ENCODE assay signal across 27 mouse cellular contexts in genomic region chr10:38993632-38994424, GRCm38 (mm10). TPM values are rescaled to one million over a fixed set of nuclear protein-coding genes. Genes with fewer than 3 reads are reported as not detected.
DNase-seq lines count a peak whose midpoint lies in the region; ATAC-seq and TF ChIP-seq lines count a peak whose summit lies in the region.
"Had no signal": no experiment of that assay in that cellular context is flagged by ENCODE, and none has a peak within 500 bp of the region (broad histone marks: within the 10 kb centered on the region; RNA-seq: fewer than 3 reads in every experiment).

No protein-coding gene starts in this region.

- H3K27me3 ChIP-seq in lung, embryonic 15.5 days, result no peaks in the 10 kb centered on the region
- H3K27me3 ChIP-seq: forebrain, embryonic 12.5 days; heart, embryonic 15.5 days; intestine, embryonic 15.5 days; limb, embryonic 12.5 days; neural tube, embryonic 13.5 days; stomach, embryonic 15.5 days had no signal

- H3K4me1 ChIP-seq in lung, embryonic 15.5 days, result peaks cover 12% of the 10 kb centered on the region; the same call in 1 of the 2 replicates
- H3K4me1 ChIP-seq: forebrain, embryonic 12.5 days; hindbrain, embryonic 10.5 days; intestine, embryonic 15.5 days; limb, embryonic 12.5 days; neural tube, embryonic 13.5 days; stomach, embryonic 15.5 days had no signal

- H3K4me2 ChIP-seq in lung, embryonic 15.5 days, result no peak overlapping the region
- H3K4me2 ChIP-seq: forebrain, embryonic 12.5 days; heart, embryonic 15.5 days; intestine, embryonic 15.5 days; limb, embryonic 12.5 days; liver, embryonic 11.5 days; neural tube, embryonic 13.5 days; stomach, embryonic 15.5 days had no signal

- H3K9ac ChIP-seq in lung, embryonic 15.5 days, result no peak overlapping the region
- H3K9ac ChIP-seq: forebrain, embryonic 12.5 days; heart, embryonic 15.5 days; intestine, embryonic 15.5 days; limb, embryonic 12.5 days; liver, postnatal 0 days; neural tube, embryonic 13.5 days; stomach, embryonic 15.5 days had no signal

- intact Hi-C loops in gastrocnemius, adult 2 months (cut with DNase I), result no loop called here

- H3K9me3 ChIP-seq in lung, embryonic 15.5 days, result no peaks in the 10 kb centered on the region
- H3K9me3 ChIP-seq: forebrain, embryonic 12.5 days; heart, embryonic 15.5 days; hindbrain, embryonic 10.5 days; intestine, embryonic 15.5 days; limb, embryonic 12.5 days; neural tube, embryonic 13.5 days; stomach, embryonic 15.5 days had no signal

- no peak overlapping the region for H3K4me3 ChIP-seq in gastrocnemius, adult 2 months
- no peak overlapping the region for H3K4me3 ChIP-seq in lung, embryonic 15.5 days
- H3K4me3 ChIP-seq: forebrain, embryonic 12.5 days; heart, embryonic 15.5 days; hindbrain, embryonic 10.5 days; intestine, embryonic 15.5 days; limb, embryonic 12.5 days; myocyte; neural tube, embryonic 13.5 days; stomach, embryonic 15.5 days had no signal

- no peak for DNase-seq in gastrocnemius, adult 2 months
- no peak for DNase-seq in gastrocnemius, adult 8-10 months (ENCODE audit: low spot score in 2 of 2)
- no peak for DNase-seq in lung, adult 18-20 months
- peak; percentile 77 for DNase-seq in adipocyte (ENCODE audit: low spot score)
- DNase-seq in layer of hippocampus, adult 18-20 months (ENCODE audit: low spot score in 2 of 2), result no peak
- no peak for DNase-seq in thymus, postnatal 25 days
- DNase-seq: adrenal gland, postnatal 10 days; cerebellum, adult 9-10 months; kidney, adult 8-10 months; kidney, postnatal 25 days; liver, postnatal 0 days; thymus, postnatal 4 days had no signal

- 80% methylated on average over 2 of the region's 2 CpGs for WGBS in lung, embryonic 15.5 days

- peak overlapping the region; percentile 75 for H3K27ac ChIP-seq in gastrocnemius, adult 2 months
- 0 out of 2 replicates have a peak overlapping the region, but pooled peaks have one; percentile 44 for H3K27ac ChIP-seq in lung, embryonic 15.5 days
- H3K27ac ChIP-seq: forebrain, embryonic 12.5 days; hindbrain, embryonic 10.5 days; intestine, embryonic 15.5 days; limb, embryonic 12.5 days; macrophage; neural tube, embryonic 13.5 days; stomach, embryonic 15.5 days had no signal

- no peaks in the 10 kb centered on the region for H3K36me3 ChIP-seq in lung, embryonic 15.5 days
- H3K36me3 ChIP-seq: forebrain, embryonic 12.5 days; hindbrain, embryonic 10.5 days; intestine, embryonic 15.5 days; limb, embryonic 12.5 days; neural tube, embryonic 13.5 days; stomach, embryonic 15.5 days had no signal

- no peak for ATAC-seq in lung, embryonic 15.5 days (ENCODE audit: borderline replicate concordance, extremely low read depth, low FRiP score, low TSS enrichment)
- ATAC-seq: activated CD4-positive, CD25-positive, alpha-beta regulatory T cell, adult 4 months; hindbrain, embryonic 16.5 days; intestine, embryonic 15.5 days; liver, postnatal 0 days; midbrain, embryonic 16.5 days had no signal

- TF ChIP-seq CTCF in gastrocnemius, adult 2 months (IDR thresholded peaks at IDR 0.05), result no peak

RNA-seq across cellular contexts. Expression of gene Lama4, which starts 28.5 kb away (rescaled TPM):
- 10 to 100 TPM; 13.3 to 22.3 TPM for total RNA-seq in gastrocnemius, adult 2 months (2021)
- 10 to 100 TPM in 3 of 4 experiments, 1 to 10 TPM in 1; 9.2 to 16.9 (median 11.5) TPM for total RNA-seq in gastrocnemius, adult 8-10 months (2022)
- 111 and 115 TPM in 2 replicates for polyA plus RNA-seq in lung, embryonic 15.5 days (2015; fragmentation: Nextera tagmentation; extraction: Ambion mirVana)
- total RNA-seq in layer of hippocampus, adult 18-20 months (2021), result 1 to 10 TPM; 3.1 to 3.4 TPM
- total RNA-seq: granulocyte monocyte progenitor cell, adult 5-6 weeks had no signal
- polyA plus RNA-seq: macrophage had no signal
